Mouse (Mus musculus): ENCODE measurements around the gene Sdhb. TPM values are rescaled to one million over a fixed set of nuclear protein-coding genes. Genes with fewer than 3 reads are reported as not detected.

Gene Sdhb
- polyA plus RNA-seq, 1 experiment from 2014 or later = 430 TPM

DNA sequence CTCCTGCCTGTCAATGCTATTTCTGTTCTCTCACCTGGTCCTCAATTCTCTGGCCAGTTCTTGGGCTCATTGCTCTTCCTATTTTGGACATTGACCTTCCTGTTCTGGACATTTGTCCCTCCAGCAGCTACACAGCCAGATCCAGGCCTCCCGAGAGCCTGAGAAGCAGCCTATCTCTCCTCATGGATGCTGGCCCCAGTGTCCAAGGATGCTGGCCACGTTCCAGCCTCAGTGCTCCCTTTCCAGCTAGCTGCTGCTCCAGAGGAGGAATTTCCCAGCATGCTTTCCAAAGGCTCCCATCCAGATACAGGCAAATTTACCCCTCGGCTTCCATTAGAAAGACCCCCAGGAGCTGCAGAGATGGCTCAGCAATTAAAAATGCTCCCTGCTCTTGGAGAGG is 10.4 kb upstream of the Sdhb start:
- Histone ChIP-seq H3K4me1 (ENCODE audit: control insufficient read depth, insufficient read depth, low read length) (no peaks in the 10 kb centered on the region), H3K36me3 (replicated peaks; ENCODE audit: control insufficient read depth, insufficient read depth, low read depth, low read length) (no peaks in the 10 kb centered on the region), H3K4me3 (ENCODE audit: low read depth, low read length) (no peak overlapping the region), H3K9me3 (replicated peaks; ENCODE audit: control insufficient read depth, low read length) (no peaks in the 10 kb centered on the region), H3K27me3 (ENCODE audit: control insufficient read depth, insufficient read depth, low read length) (no peaks in the 10 kb centered on the region), H3K27ac (replicated peaks; ENCODE audit: low read depth, low read length) (no peak overlapping the region), H3K4me2 (ENCODE audit: low read depth, low read length) (no peak overlapping the region), H3K9ac (replicated peaks; ENCODE audit: low read length) (no peak overlapping the region)
- WGBS = 85% methylated on average over 3 of the region's 3 CpGs
- no peak for ATAC-seq (replicated peaks; ENCODE audit: insufficient number of reproducible peaks, low FRiP score, low TSS enrichment, low read depth)
- no peak for DNase-seq (ENCODE audit: low spot score)

DNA sequence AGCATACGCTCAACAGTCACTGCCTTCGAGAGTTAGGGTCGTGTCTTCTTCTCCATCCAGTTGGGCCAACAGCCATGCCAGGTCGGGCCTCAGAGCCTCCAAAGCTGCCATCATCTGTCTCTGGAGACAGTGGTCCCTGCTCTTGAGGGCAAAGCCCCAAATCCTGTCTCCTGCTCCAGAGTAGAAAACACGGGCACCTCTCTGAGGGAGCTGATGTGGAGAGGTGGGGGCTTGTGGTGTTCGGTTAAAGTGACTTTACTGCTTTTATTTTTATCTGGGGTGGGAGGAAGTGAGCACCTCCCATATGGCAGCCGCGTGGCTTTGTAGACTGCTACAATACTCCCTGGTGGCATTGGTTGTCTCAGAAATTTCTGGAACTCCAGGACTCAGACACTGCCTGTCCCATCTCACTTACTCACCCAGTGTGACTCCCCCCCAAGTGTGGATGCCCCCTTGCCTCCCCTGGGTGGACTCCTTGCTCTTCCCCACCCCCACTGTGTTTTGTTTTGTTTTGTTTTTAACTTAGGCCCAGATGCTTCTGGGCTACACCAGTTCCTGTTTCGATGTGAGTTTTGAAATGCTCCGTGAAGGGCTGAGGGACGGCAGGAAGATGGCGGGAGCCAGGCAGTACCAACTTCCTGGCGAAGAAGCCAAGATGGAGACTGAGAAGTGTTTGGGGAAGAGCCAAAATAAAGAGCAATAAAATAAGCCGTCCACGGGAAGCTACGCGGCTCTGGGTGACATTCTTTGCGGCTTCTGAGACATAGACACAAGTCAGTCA is 9.0 kb upstream of the Sdhb start:
- Histone ChIP-seq H3K36me3 (replicated peaks; ENCODE audit: control insufficient read depth, insufficient read depth, low read depth, low read length) (no peaks in the 10 kb centered on the region), H3K27ac (replicated peaks; ENCODE audit: low read depth, low read length) (no peak overlapping the region), H3K4me2 (ENCODE audit: low read depth, low read length) (no peak overlapping the region), H3K9ac (replicated peaks; ENCODE audit: low read length) (no peak overlapping the region), H3K4me1 (ENCODE audit: control insufficient read depth, insufficient read depth, low read length) (no peaks in the 10 kb centered on the region), H3K27me3 (ENCODE audit: control insufficient read depth, insufficient read depth, low read length) (no peaks in the 10 kb centered on the region), H3K4me3 (ENCODE audit: low read depth, low read length) (no peak overlapping the region), H3K9me3 (replicated peaks; ENCODE audit: control insufficient read depth, low read length) (no peaks in the 10 kb centered on the region)
- DNase-seq (ENCODE audit: low spot score) (no peak), ATAC-seq (replicated peaks; ENCODE audit: insufficient number of reproducible peaks, low FRiP score, low TSS enrichment, low read depth) (no peak)
- WGBS = 90% methylated on average over 18 of the region's 18 CpGs

DNA sequence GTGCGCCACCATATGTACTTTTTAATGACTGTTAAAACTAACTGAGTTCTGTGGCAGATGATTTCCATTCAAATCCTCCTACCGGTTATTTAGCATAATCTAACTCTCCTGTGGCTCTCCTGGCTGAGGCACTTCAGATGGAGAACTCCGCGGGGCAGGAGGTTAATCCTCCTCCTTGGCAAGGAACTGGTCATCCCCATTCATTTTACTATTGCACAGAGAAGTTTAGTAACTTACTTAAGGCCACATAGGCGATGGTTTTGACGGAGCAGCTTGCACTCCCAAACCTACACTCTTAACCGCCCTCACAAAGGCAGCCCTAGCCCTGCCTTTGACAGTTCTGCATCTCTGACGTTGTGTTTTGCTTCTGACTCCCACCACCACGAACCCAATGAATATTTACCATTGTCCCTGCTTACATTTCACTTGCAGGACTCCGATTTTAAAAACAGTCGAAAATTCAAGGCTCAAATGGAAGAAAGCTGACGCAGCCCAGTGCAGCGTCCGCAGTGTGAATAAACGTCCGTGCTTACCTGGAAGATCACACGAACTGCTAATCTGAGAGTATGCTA is 3.8 kb upstream of the Sdhb start:
- Histone ChIP-seq H3K4me3 (ENCODE audit: low read depth, low read length) (peak overlapping the region; percentile 27), H3K27me3 (ENCODE audit: control insufficient read depth, insufficient read depth, low read length) (no peaks in the 10 kb centered on the region), H3K4me2 (ENCODE audit: low read depth, low read length) (peak overlapping the region; percentile 66), H3K27ac (replicated peaks; ENCODE audit: low read depth, low read length) (peak overlapping the region; percentile 52; the same call in 1 of the 2 replicates), H3K36me3 (replicated peaks; ENCODE audit: control insufficient read depth, insufficient read depth, low read depth, low read length) (no peaks in the 10 kb centered on the region), H3K4me1 (ENCODE audit: control insufficient read depth, insufficient read depth, low read length) (no peaks in the 10 kb centered on the region; the same call in 1 of the 2 replicates), H3K9me3 (replicated peaks; ENCODE audit: control insufficient read depth, low read length) (no peaks in the 10 kb centered on the region), H3K9ac (replicated peaks; ENCODE audit: low read length) (peak overlapping the region; percentile 33)
- WGBS = 8% methylated on average over 17 of the region's 17 CpGs
- no peak for ATAC-seq (replicated peaks; ENCODE audit: insufficient number of reproducible peaks, low FRiP score, low TSS enrichment, low read depth)
- no peak for DNase-seq (ENCODE audit: low spot score)

DNA sequence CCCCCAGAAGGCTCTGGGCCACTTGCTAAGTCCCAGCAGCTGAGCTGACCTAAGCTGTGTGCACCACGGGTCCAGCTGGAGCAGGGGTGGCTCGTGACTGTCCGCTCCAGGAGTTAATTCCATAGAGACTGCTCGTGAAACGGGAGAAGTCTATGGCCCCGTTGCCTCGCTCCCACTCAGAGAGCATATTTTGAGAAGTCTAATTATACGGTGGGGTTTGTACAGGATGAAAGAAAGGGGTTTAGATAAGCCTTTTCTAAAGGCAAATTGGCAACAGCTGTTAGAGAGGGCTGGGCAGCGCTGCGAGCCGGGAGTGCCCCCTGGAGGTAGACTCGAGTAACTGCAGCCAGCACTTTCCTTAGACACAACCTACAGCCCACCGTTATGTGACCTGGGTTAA is 3.3 kb upstream of the Sdhb start:
- H3K9ac ChIP-seq (replicated peaks; ENCODE audit: low read length) = peak overlapping the region; percentile 33
- peak; percentile 27 for ATAC-seq (replicated peaks; ENCODE audit: insufficient number of reproducible peaks, low FRiP score, low TSS enrichment, low read depth)
- DNase-seq (ENCODE audit: low spot score) = peak; percentile 93
- H3K9me3 ChIP-seq (replicated peaks; ENCODE audit: control insufficient read depth, low read length) = no peaks in the 10 kb centered on the region
- H3K27me3 ChIP-seq (ENCODE audit: control insufficient read depth, insufficient read depth, low read length) = no peaks in the 10 kb centered on the region
- 1% methylated on average over 13 of the region's 13 CpGs for WGBS
- H3K4me3 ChIP-seq (ENCODE audit: low read depth, low read length) = peak overlapping the region; percentile 27
- H3K4me1 ChIP-seq (ENCODE audit: control insufficient read depth, insufficient read depth, low read length) = no peaks in the 10 kb centered on the region; the same call in 1 of the 2 replicates
- H3K36me3 ChIP-seq (replicated peaks; ENCODE audit: control insufficient read depth, insufficient read depth, low read depth, low read length) = no peaks in the 10 kb centered on the region
- peak overlapping the region; percentile 66 for H3K4me2 ChIP-seq (ENCODE audit: low read depth, low read length)
- H3K27ac ChIP-seq (replicated peaks; ENCODE audit: low read depth, low read length) = peak overlapping the region; percentile 52; the same call in 1 of the 2 replicates

DNA sequence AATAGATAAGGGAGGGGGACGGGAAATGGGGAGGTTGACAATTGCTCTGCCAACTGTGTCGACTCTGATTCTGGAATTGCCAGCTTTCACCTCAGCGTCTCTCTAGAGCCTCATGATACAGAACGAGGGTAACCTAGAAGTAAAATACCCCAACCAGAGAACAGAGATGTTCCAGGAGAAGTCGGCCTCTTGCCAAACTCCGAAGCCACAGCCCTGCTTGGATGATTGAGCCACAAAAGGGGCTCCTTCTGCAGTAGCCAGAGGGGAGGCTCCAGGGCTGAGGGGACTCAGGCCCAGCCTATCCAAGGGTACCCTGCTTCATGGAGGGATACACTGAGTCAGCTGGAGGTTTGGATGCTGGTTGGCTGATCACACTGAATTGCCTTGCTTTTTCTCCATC is 2.7 kb upstream of the Sdhb start:
- H3K4me2 ChIP-seq (ENCODE audit: low read depth, low read length) = no peak overlapping the region
- H3K4me1 ChIP-seq (ENCODE audit: control insufficient read depth, insufficient read depth, low read length) = no peaks in the 10 kb centered on the region; the same call in 1 of the 2 replicates
- DNase-seq (ENCODE audit: low spot score) = no peak
- no peaks in the 10 kb centered on the region for H3K27me3 ChIP-seq (ENCODE audit: control insufficient read depth, insufficient read depth, low read length)
- no peak overlapping the region for H3K4me3 ChIP-seq (ENCODE audit: low read depth, low read length)
- no peak overlapping the region for H3K27ac ChIP-seq (replicated peaks; ENCODE audit: low read depth, low read length)
- no peak overlapping the region for H3K9ac ChIP-seq (replicated peaks; ENCODE audit: low read length)
- H3K9me3 ChIP-seq (replicated peaks; ENCODE audit: control insufficient read depth, low read length) = no peaks in the 10 kb centered on the region
- no peak for ATAC-seq (replicated peaks; ENCODE audit: insufficient number of reproducible peaks, low FRiP score, low TSS enrichment, low read depth)
- no peaks in the 10 kb centered on the region for H3K36me3 ChIP-seq (replicated peaks; ENCODE audit: control insufficient read depth, insufficient read depth, low read depth, low read length)
- 61% methylated on average over 6 of the region's 6 CpGs for WGBS

DNA sequence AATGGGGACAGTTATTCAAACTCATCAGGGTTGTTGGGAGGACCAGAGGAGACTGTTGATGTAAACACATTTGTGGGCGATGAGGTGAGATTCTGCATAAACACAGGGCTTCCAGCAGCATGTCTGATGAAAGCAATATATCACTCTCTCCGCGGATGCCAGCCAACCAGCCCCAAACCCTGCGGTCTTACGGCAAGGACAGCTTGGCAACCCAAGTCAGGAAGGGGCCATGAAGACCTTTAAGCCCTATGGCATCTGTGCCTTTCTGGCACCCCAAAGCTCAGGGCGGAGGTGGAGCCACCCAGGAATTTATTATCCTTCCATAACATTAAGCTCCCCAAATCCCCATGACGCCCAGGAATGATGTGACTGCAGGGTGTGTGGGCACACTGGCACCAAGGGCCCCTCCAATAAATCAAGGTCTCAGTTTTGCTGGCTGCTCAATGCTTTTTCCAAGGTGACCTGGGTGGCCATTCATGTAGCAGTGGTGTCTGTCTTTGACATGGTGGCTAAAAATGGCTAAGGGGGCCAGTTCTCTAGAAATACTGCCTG is 1.8 kb upstream of the Sdhb start:
- no peak overlapping the region for H3K4me2 ChIP-seq (ENCODE audit: low read depth, low read length)
- DNase-seq (ENCODE audit: low spot score) = no peak
- H3K4me3 ChIP-seq (ENCODE audit: low read depth, low read length) = no peak overlapping the region
- H3K27ac ChIP-seq (replicated peaks; ENCODE audit: low read depth, low read length) = no peak overlapping the region
- H3K9ac ChIP-seq (replicated peaks; ENCODE audit: low read length) = no peak overlapping the region
- no peak for ATAC-seq (replicated peaks; ENCODE audit: insufficient number of reproducible peaks, low FRiP score, low TSS enrichment, low read depth)
- no peaks in the 10 kb centered on the region; the same call in 1 of the 2 replicates for H3K4me1 ChIP-seq (ENCODE audit: control insufficient read depth, insufficient read depth, low read length)
- H3K27me3 ChIP-seq (ENCODE audit: control insufficient read depth, insufficient read depth, low read length) = no peaks in the 10 kb centered on the region
- WGBS = 89% methylated on average over 7 of the region's 7 CpGs
- no peaks in the 10 kb centered on the region for H3K9me3 ChIP-seq (replicated peaks; ENCODE audit: control insufficient read depth, low read length)
- H3K36me3 ChIP-seq (replicated peaks; ENCODE audit: control insufficient read depth, insufficient read depth, low read depth, low read length) = no peaks in the 10 kb centered on the region

DNA sequence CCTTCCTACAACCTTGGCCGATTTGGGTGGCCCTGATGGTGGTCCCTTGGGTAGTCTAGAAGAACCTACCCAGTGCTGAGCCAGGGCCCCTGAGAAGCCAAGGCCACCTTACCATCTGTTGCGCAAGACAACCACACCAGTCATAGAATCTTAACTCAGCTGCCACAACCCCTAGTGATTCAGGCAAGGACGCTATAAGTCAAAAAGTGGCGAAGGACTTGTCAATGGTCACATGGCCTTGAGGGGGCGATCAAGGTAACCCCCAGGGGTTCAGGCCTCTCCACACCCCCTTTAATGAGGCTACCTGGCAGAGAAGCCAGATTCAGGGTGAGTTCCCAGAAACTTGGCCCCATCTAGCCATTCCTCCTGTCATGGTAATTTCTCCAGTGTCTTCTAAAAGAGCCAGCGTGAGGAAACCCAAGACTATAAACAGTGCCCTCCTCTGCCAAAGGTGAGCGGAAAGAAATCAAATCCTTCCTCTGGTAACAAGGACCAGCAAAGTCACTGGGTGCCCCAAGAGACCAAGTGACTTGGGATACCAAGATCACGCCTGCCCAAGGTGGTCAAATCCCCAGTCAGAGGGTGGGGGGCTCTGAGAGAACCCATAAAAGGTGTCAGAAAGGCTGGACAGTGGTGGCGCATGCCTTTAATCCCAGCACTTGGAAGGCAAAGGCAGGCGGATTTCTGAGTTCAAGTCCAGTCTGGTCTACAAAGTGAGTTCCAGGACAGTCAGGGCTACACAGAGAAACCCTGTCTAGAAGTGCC is 1.1 kb upstream of the Sdhb start:
- Histone ChIP-seq H3K27me3 (ENCODE audit: control insufficient read depth, insufficient read depth, low read length) (no peaks in the 10 kb centered on the region), H3K4me3 (ENCODE audit: low read depth, low read length) (no peak overlapping the region), H3K4me2 (ENCODE audit: low read depth, low read length) (no peak overlapping the region), H3K9me3 (replicated peaks; ENCODE audit: control insufficient read depth, low read length) (no peaks in the 10 kb centered on the region), H3K9ac (replicated peaks; ENCODE audit: low read length) (no peak overlapping the region), H3K36me3 (replicated peaks; ENCODE audit: control insufficient read depth, insufficient read depth, low read depth, low read length) (no peaks in the 10 kb centered on the region), H3K27ac (replicated peaks; ENCODE audit: low read depth, low read length) (no peak overlapping the region), H3K4me1 (ENCODE audit: control insufficient read depth, insufficient read depth, low read length) (no peaks in the 10 kb centered on the region; the same call in 1 of the 2 replicates)
- 80% methylated on average over 10 of the region's 10 CpGs for WGBS
- DNase-seq (ENCODE audit: low spot score) (no peak), ATAC-seq (replicated peaks; ENCODE audit: insufficient number of reproducible peaks, low FRiP score, low TSS enrichment, low read depth) (no peak)

Measured in embryonic facial prominence, embryonic 11.5 days (tissue).